Mouse (Mus musculus) myocyte (in vitro differentiated cells): Measurements from ENCODE around the gene Slc4a11. TPM values are rescaled to one million over a fixed set of nuclear protein-coding genes. Genes with fewer than 3 reads are reported as not detected.

ENCODE experiments used
- H3K27me3 ChIP-seq: one replicate; pipeline ENCODE4 v1.6.1; 2011; ENCODE audit not compliant: control insufficient read depth, insufficient read depth, insufficient read length
- H3K36me3 ChIP-seq: one replicate; pipeline ENCODE4 v1.6.1; 2011; ENCODE audit not compliant: control insufficient read depth, insufficient read depth
- H3K4me2 ChIP-seq: one replicate; pipeline ENCODE4 v1.6.1; 2011; ENCODE audit warnings: low read depth, control low read depth
- H3K4me3 ChIP-seq: one replicate; pipeline ENCODE4 v1.5.1; 2011; ENCODE audit warnings: mild to moderate bottlenecking, control low read depth, moderate library complexity
- H3K79me2 ChIP-seq: one replicate; pipeline ENCODE4 v1.6.1; 2011; ENCODE audit not compliant: control insufficient read depth, insufficient read depth
- H3ac ChIP-seq: one replicate; pipeline ENCODE4 v1.6.1; 2011; ENCODE audit not compliant: control insufficient read depth, insufficient read length
- CEBPB ChIP-seq: IDR thresholded peaks from 2 replicates; pipeline ENCODE4 v1.6.1; 2011; ENCODE audit warnings: mild to moderate bottlenecking, moderate library complexity; ENCODE audit not compliant: poor library complexity, insufficient read depth, severe bottlenecking
- E2F4 ChIP-seq: IDR thresholded peaks from one replicate; pipeline ENCODE4 v1.6.1; 2011; ENCODE audit warnings: mild to moderate bottlenecking, control low read depth, moderate library complexity; ENCODE audit not compliant: insufficient read depth
- MAX ChIP-seq: IDR thresholded peaks from one replicate; pipeline ENCODE4 v1.6.1; 2011; ENCODE audit warnings: low read depth, mild to moderate bottlenecking, control low read depth
- MYOD1 ChIP-seq, 3 experiments: IDR thresholded peaks; one replicate each; pipeline ENCODE4 v1.6.1; 2011; ENCODE audit warnings: control low read depth in 2 of 3, low read depth in 2 of 3, mild to moderate bottlenecking in 2 of 3, moderate library complexity in 1 of 3; ENCODE audit not compliant: insufficient read length in 2 of 3, control insufficient read depth in 1 of 3
- MYOG ChIP-seq, 3 experiments: IDR thresholded peaks; one replicate each; pipeline ENCODE4 v1.6.1; 2011; ENCODE audit warnings: control low read depth in 2 of 3, low read depth in 2 of 3, mild to moderate bottlenecking in 2 of 3; ENCODE audit not compliant: insufficient read length in 2 of 3, control insufficient read depth in 1 of 3, insufficient read depth in 1 of 3
- POLR2A ChIP-seq: IDR thresholded peaks from one replicate; pipeline ENCODE4 v1.6.1; 2011; ENCODE audit warnings: low read depth, mild to moderate bottlenecking, control low read depth, moderate library complexity; ENCODE audit not compliant: insufficient read length
- POLR2AphosphoS2 ChIP-seq: IDR thresholded peaks from one replicate; pipeline ENCODE4 v1.6.1; 2011; ENCODE audit warnings: low read depth, control low read depth; ENCODE audit not compliant: insufficient read length
- REST ChIP-seq: IDR thresholded peaks from one replicate; pipeline ENCODE4 v1.6.1; 2011; ENCODE audit warnings: mild to moderate bottlenecking, control low read depth, moderate library complexity; ENCODE audit not compliant: insufficient read depth, insufficient read length
- SRF ChIP-seq: IDR thresholded peaks from one replicate; pipeline ENCODE4 v1.6.1; 2011; ENCODE audit warnings: low read depth; ENCODE audit not compliant: control insufficient read depth, insufficient read length
- TCF12 ChIP-seq: IDR thresholded peaks from one replicate; pipeline ENCODE4 v1.6.1; 2011; ENCODE audit warnings: mild to moderate bottlenecking, control low read depth; ENCODE audit not compliant: poor library complexity, insufficient read depth, severe bottlenecking
- TCF3 ChIP-seq: IDR thresholded peaks from one replicate; pipeline ENCODE4 v1.6.1; 2011; ENCODE audit warnings: low read depth, control low read depth; ENCODE audit not compliant: insufficient read length
- USF1 ChIP-seq: IDR thresholded peaks from one replicate; pipeline ENCODE4 v1.6.1; 2011; ENCODE audit warnings: low read depth, mild to moderate bottlenecking, control low read depth, moderate library complexity
- polyA plus RNA-seq: library from polyadenylated mRNA; unstranded; fragments of >200 nt; fragmentation: generic; extraction: Trizol; gene quantifications from one replicate; pipeline ENCODE4 v1.2.1, GENCODE M21; 2012; ENCODE audit warnings: missing spikeins

Slc4a11 gene
- polyA plus RNA-seq, 1 experiment: 1.4 TPM

GRCm38 (mm10) chr2:130727752-130728151 is 30.4 kb upstream of the Slc4a11 start:
- Histone ChIP-seq H3K79me2 (no peaks in the 10 kb centered on the region), H3K4me3 (no peak overlapping the region), H3K27me3 (no peaks in the 10 kb centered on the region), H3K4me2 (no peak overlapping the region), H3ac (no peak overlapping the region), H3K36me3 (peaks cover 50% of the 10 kb centered on the region)
- TF ChIP-seq TCF3: no peak
- no peak for TF ChIP-seq POLR2A
- TF ChIP-seq REST: no peak
- no peak for TF ChIP-seq MYOG (IDR thresholded peaks at IDR 0.05; ENCODE audit: control insufficient read depth in 1 of 3, insufficient read depth in 1 of 3, insufficient read length in 2 of 3, low read depth in 2 of 3)
- TF ChIP-seq E2F4: no peak
- no peak for TF ChIP-seq MAX
- no peak for TF ChIP-seq MYOD1 (IDR thresholded peaks at IDR 0.05; ENCODE audit: control insufficient read depth in 1 of 3, insufficient read length in 2 of 3, low read depth in 2 of 3)

- Histone ChIP-seq H3K4me3 (no peak overlapping the region), H3K27me3 (no peaks in the 10 kb centered on the region), H3ac (no peak overlapping the region), H3K4me2 (no peak overlapping the region), H3K36me3 (peaks cover 37% of the 10 kb centered on the region), H3K79me2 (no peaks in the 10 kb centered on the region)
- TF ChIP-seq TCF3: no peak
- no peak for TF ChIP-seq USF1
- TF ChIP-seq SRF: no peak
- TF ChIP-seq TCF12: no peak
- no peak for TF ChIP-seq MYOG (IDR thresholded peaks at IDR 0.05; ENCODE audit: control insufficient read depth in 1 of 3, insufficient read depth in 1 of 3, insufficient read length in 2 of 3, low read depth in 2 of 3)
- TF ChIP-seq POLR2A: no peak
- TF ChIP-seq REST: no peak
- no peak for TF ChIP-seq E2F4
- no peak for TF ChIP-seq MYOD1 (IDR thresholded peaks at IDR 0.05; ENCODE audit: control insufficient read depth in 1 of 3, insufficient read length in 2 of 3, low read depth in 2 of 3)
- no peak for TF ChIP-seq MAX
- TF ChIP-seq POLR2AphosphoS2: no peak
- no peak for TF ChIP-seq CEBPB
Observed at GRCm38 (mm10) chr2:130724369-130724768, 27.1 kb upstream of the Slc4a11 start.

DNA sequence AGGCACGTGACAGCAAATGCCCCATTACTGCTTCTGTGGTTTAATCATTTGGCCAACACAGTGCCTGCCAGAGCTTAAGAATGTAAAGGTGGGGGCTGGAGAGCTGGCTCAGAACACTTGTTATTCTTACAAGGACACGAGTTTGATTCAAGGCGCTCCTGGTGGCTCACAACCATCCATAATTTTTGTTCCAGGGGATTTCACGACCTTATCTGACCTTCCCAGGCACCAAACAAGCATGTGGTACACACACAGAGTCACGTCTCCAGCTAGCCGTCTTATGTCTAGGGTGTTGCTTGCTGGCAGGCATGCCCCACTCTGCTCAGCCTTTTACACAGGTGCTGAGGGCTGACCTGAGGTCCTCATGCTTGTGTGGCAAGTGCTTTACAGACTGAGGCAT is 20.6 kb upstream of the Slc4a11 start:
- H3K79me2 ChIP-seq: no peaks in the 10 kb centered on the region
- H3K27me3 ChIP-seq: no peaks in the 10 kb centered on the region
- H3K4me2 ChIP-seq: no peak overlapping the region
- no peak overlapping the region for H3K4me3 ChIP-seq
- TF ChIP-seq REST (no peak), MAX (no peak), CEBPB (no peak), POLR2A (no peak), USF1 (no peak), E2F4 (no peak), MYOG (IDR thresholded peaks at IDR 0.05; ENCODE audit: control insufficient read depth in 1 of 3, insufficient read depth in 1 of 3, insufficient read length in 2 of 3, low read depth in 2 of 3) (no peak), MYOD1 (IDR thresholded peaks at IDR 0.05; ENCODE audit: control insufficient read depth in 1 of 3, insufficient read length in 2 of 3, low read depth in 2 of 3) (no peak), POLR2AphosphoS2 (no peak), TCF12 (no peak), TCF3 (no peak), SRF (no peak)
- H3ac ChIP-seq: no peak overlapping the region
- peaks cover 19% of the 10 kb centered on the region for H3K36me3 ChIP-seq

GRCm38 (mm10) chr2:130707057-130707456 is 9.7 kb upstream of the Slc4a11 start:
- Histone ChIP-seq H3ac (no peak overlapping the region), H3K27me3 (no peaks in the 10 kb centered on the region), H3K4me2 (no peak overlapping the region), H3K79me2 (no peaks in the 10 kb centered on the region), H3K36me3 (peaks cover 7% of the 10 kb centered on the region), H3K4me3 (no peak overlapping the region)
- no peak for TF ChIP-seq POLR2A
- TF ChIP-seq POLR2AphosphoS2: no peak
- TF ChIP-seq MAX: no peak
- no peak for TF ChIP-seq MYOD1 (IDR thresholded peaks at IDR 0.05; ENCODE audit: control insufficient read depth in 1 of 3, insufficient read length in 2 of 3, low read depth in 2 of 3)
- TF ChIP-seq SRF: no peak
- TF ChIP-seq REST: no peak
- no peak for TF ChIP-seq E2F4
- no peak for TF ChIP-seq TCF12
- no peak for TF ChIP-seq TCF3
- TF ChIP-seq MYOG (IDR thresholded peaks at IDR 0.05; ENCODE audit: control insufficient read depth in 1 of 3, insufficient read depth in 1 of 3, insufficient read length in 2 of 3, low read depth in 2 of 3): no peak
- TF ChIP-seq CEBPB: no peak
- no peak for TF ChIP-seq USF1

DNA sequence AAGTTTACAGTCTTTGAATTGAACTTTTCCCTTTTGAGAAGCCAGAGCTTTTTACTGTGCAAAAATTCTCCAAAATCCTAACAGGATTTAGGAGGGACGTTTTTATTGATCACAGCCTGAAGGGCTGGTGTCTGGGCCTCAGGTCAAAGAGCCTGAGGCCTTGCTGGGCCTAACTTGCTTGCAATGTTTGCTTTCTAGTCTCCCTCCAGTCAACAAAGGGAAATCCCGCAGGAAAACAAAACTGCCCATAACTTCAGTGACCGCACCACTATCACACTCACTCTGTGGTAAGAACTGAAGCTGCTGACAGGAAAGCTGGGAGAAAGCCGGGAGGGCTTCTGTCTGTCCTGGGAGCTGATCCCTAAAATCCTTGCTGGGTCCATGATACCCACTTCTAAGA is 9.3 kb upstream of the Slc4a11 start:
- H3K36me3 ChIP-seq: peaks cover 7% of the 10 kb centered on the region
- no peak for TF ChIP-seq E2F4
- TF ChIP-seq POLR2A: no peak
- no peak for TF ChIP-seq REST
- TF ChIP-seq CEBPB: no peak
- no peak for TF ChIP-seq USF1
- no peak for TF ChIP-seq POLR2AphosphoS2
- no peak for TF ChIP-seq SRF
- no peak for TF ChIP-seq TCF3
- TF ChIP-seq TCF12: no peak
- TF ChIP-seq MYOD1 (IDR thresholded peaks at IDR 0.05; ENCODE audit: control insufficient read depth in 1 of 3, insufficient read length in 2 of 3, low read depth in 2 of 3): no peak
- no peak for TF ChIP-seq MAX
- TF ChIP-seq MYOG (IDR thresholded peaks at IDR 0.05; ENCODE audit: control insufficient read depth in 1 of 3, insufficient read depth in 1 of 3, insufficient read length in 2 of 3, low read depth in 2 of 3): no peak
- H3K79me2 ChIP-seq: no peaks in the 10 kb centered on the region
- no peak overlapping the region for H3K4me3 ChIP-seq
- H3K27me3 ChIP-seq: no peaks in the 10 kb centered on the region
- no peak overlapping the region for H3K4me2 ChIP-seq
- H3ac ChIP-seq: no peak overlapping the region
